Mouse (Mus musculus) small intestine, adult 2 months (tissue): ENCODE measurements around the gene Rtf1.

Experiments used
- CTCF ChIP-seq: fragments of 200-500 bp; IDR thresholded peaks from 2 replicates; pipeline ENCODE4 v1.5.1; 2012; ENCODE audit warnings: low read depth, mild to moderate bottlenecking, control low read depth, inconsistent platforms, low read length, moderate library complexity, mixed read lengths; ENCODE audit not compliant: insufficient replicate concordance, insufficient read length; ENCODE audit errors: extremely low read depth
- POLR2A ChIP-seq: fragments of 200-500 bp; IDR thresholded peaks from 2 replicates; pipeline ENCODE4 v1.6.1; 2012; ENCODE audit warnings: low read depth, mild to moderate bottlenecking, control low read depth, inconsistent platforms, low read length, moderate library complexity

- TF ChIP-seq POLR2A (no peak), CTCF (no peak)
These were observed 12.4 kb upstream of the Rtf1 start, which contains the start of gene Ndufaf1 for GRCm38 (mm10) chr2:119662220-119663182.
